In the genomic region with DNA sequence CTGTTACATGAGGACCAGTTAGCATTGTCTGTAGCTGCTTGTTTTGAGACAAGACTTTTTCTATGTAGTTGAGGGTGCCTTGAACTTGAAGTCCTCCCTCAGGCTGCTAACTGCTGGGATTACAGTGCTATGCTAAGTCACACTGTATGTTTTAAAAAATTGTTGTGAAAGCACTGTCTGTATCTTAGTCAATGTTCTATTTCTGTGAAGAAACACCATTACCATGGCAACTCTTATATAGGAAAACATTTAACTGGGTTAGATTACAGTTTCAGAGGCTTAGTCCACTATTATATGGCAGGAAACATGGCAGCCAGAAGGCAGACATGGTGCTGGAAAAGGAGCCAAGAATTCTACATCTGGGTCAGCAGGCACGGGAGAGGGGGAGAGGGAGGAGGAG, we compare ENCODE assay signal across 25 mouse cellular contexts. TPM values are rescaled to one million over a fixed set of nuclear protein-coding genes. Genes with fewer than 3 reads are reported as not detected.
DNase-seq lines count a peak whose midpoint lies in the region; ATAC-seq and TF ChIP-seq lines count a peak whose summit lies in the region.
"Had no signal": no experiment of that assay in that cellular context is flagged by ENCODE, and none has a peak within 500 bp of the region (broad histone marks: within the 10 kb centered on the region; RNA-seq: fewer than 3 reads in every experiment).

No protein-coding gene starts in this region.

- ATAC-seq in forebrain, postnatal 0 days = peak; percentile 81
- ATAC-seq in forebrain, embryonic 15.5 days (replicated peaks) = no peak
- ATAC-seq in CD4-positive, CD25-positive, alpha-beta regulatory T cell, adult 4 months = no peak
- ATAC-seq: inflammation-experienced regulatory T-cells, adult 6 months; intestine, embryonic 16.5 days; Patski had no signal

- H3K36me3 ChIP-seq in forebrain, postnatal 0 days (ENCODE audit: insufficient read depth) = no peaks in the 10 kb centered on the region
- H3K36me3 ChIP-seq in forebrain, embryonic 15.5 days = no peaks in the 10 kb centered on the region
- H3K36me3 ChIP-seq: hindbrain, embryonic 15.5 days had no signal

- 24% methylated on average over 1 of the region's 1 CpGs for WGBS in forebrain, postnatal 0 days
- 14% methylated on average over 1 of the region's 1 CpGs for WGBS in forebrain, embryonic 15.5 days

- H3K9me3 ChIP-seq in forebrain, postnatal 0 days (ENCODE audit: low read length) = no peaks in the 10 kb centered on the region
- H3K9me3 ChIP-seq in forebrain, embryonic 15.5 days = no peaks in the 10 kb centered on the region
- H3K9me3 ChIP-seq: embryonic facial prominence, embryonic 10.5 days; embryonic facial prominence, embryonic 13.5 days; hindbrain, embryonic 12.5 days; hindbrain, embryonic 15.5 days had no signal

- TF ChIP-seq CTCF in forebrain, postnatal 0 days (IDR thresholded peaks at IDR 0.05; ENCODE audit: low read depth) = no peak
- TF ChIP-seq CTCF in left cerebral cortex, adult 2 months (IDR thresholded peaks at IDR 0.05) = no peak

- peak overlapping the region; percentile 21; the same call in 1 of the 2 replicates for H3K27ac ChIP-seq in forebrain, postnatal 0 days (ENCODE audit: low read depth, low read length)
- no peak overlapping the region for H3K27ac ChIP-seq in forebrain, embryonic 15.5 days (replicated peaks)
- peak overlapping the region; percentile 57; the same call in 1 of the 2 replicates for H3K27ac ChIP-seq in left cerebral cortex, adult 2 months
- H3K27ac ChIP-seq: embryonic facial prominence, embryonic 10.5 days; gastrocnemius, adult 2 months; hindbrain, embryonic 12.5 days; hindbrain, embryonic 15.5 days had no signal

- no peak overlapping the region for H3K4me2 ChIP-seq in forebrain, postnatal 0 days (ENCODE audit: low read depth)
- no peak overlapping the region for H3K4me2 ChIP-seq in forebrain, embryonic 15.5 days (replicated peaks)
- H3K4me2 ChIP-seq: embryonic facial prominence, embryonic 13.5 days; heart, embryonic 11.5 days; hindbrain, embryonic 12.5 days; hindbrain, embryonic 15.5 days had no signal

- H3K4me3 ChIP-seq in forebrain, postnatal 0 days (ENCODE audit: low read depth, low read length) = no peak overlapping the region
- no peak overlapping the region for H3K4me3 ChIP-seq in forebrain, embryonic 15.5 days
- H3K4me3 ChIP-seq in left cerebral cortex, adult 2 months = no peak overlapping the region
- H3K4me3 ChIP-seq: embryonic facial prominence, embryonic 10.5 days; embryonic facial prominence, embryonic 13.5 days; erythroblast, embryonic 14.5 days; gastrocnemius, adult 2 months; hindbrain, embryonic 12.5 days; hindbrain, embryonic 15.5 days had no signal

- H3K27me3 ChIP-seq in forebrain, postnatal 0 days (ENCODE audit: insufficient read depth, low read length) = no peaks in the 10 kb centered on the region
- no peaks in the 10 kb centered on the region for H3K27me3 ChIP-seq in forebrain, embryonic 15.5 days
- H3K27me3 ChIP-seq: embryonic facial prominence, embryonic 13.5 days; hindbrain, embryonic 12.5 days; hindbrain, embryonic 15.5 days; Patski had no signal

- intact Hi-C loops in left cerebral cortex, adult 2 months (cut with DNase I) = no loop called here
- intact Hi-C loops in left cerebral cortex, postnatal 36 days (cut with DNase I) = no loop called here

- no peaks in the 10 kb centered on the region for H3K4me1 ChIP-seq in forebrain, postnatal 0 days (ENCODE audit: insufficient read depth)
- peaks cover 13% of the 10 kb centered on the region; the same call in 1 of the 2 replicates for H3K4me1 ChIP-seq in forebrain, embryonic 15.5 days
- H3K4me1 ChIP-seq: embryonic facial prominence, embryonic 10.5 days; embryonic facial prominence, embryonic 13.5 days; hindbrain, embryonic 12.5 days; hindbrain, embryonic 15.5 days had no signal

- no peak overlapping the region for H3K9ac ChIP-seq in forebrain, postnatal 0 days
- H3K9ac ChIP-seq in forebrain, embryonic 15.5 days (replicated peaks) = no peak overlapping the region
- H3K9ac ChIP-seq: embryonic facial prominence, embryonic 13.5 days; hindbrain, embryonic 12.5 days; hindbrain, embryonic 15.5 days had no signal

- DNase-seq in forebrain, postnatal 0 days = peak; percentile 14
- DNase-seq in left cerebral cortex, adult 2 months (ENCODE audit: extremely low spot score in 1 of 2, low spot score in 2 of 2) = no peak
- DNase-seq in left cerebral cortex, postnatal 36 days (ENCODE audit: low spot score in 2 of 2) = no peak
- DNase-seq in NIH3T3 (ENCODE audit: low read depth) = peak; percentile 16
- DNase-seq in brain, adult 2 months (ENCODE audit: low read depth, low spot score) = peak; percentile 56
- DNase-seq in left cerebral cortex, adult 18-20 months (ENCODE audit: low spot score in 2 of 2) = no peak
- DNase-seq: adrenal gland, postnatal 10 days; adrenal gland, postnatal 36 days; cerebellum, adult 11-12 months; cerebellum, adult 8-10 months; cerebellum, postnatal 36 days; embryo, embryonic 11 days; gastrocnemius, adult 2 months; gastrocnemius, postnatal 14 days had no signal

RNA-seq across cellular contexts. Expression of a gene that starts 40.8 kb away (rescaled TPM):
- 64.1 and 72.0 TPM in 2 replicates for total RNA-seq in forebrain, postnatal 0 days (2014; rRNA removed)
- 8.5 and 11.8 TPM in 2 replicates for polyA plus RNA-seq in forebrain, postnatal 0 days (2015; fragmentation: Nextera tagmentation; extraction: Ambion mirVana)
- 16.5 and 17.5 TPM in 2 replicates for polyA plus RNA-seq in forebrain, embryonic 15.5 days (2015; fragmentation: Nextera tagmentation; extraction: Ambion mirVana)
- total RNA-seq in left cerebral cortex, adult 2 months (2021) = 10 to 100 TPM; 69.5 to 75.5 TPM
- 10 to 100 TPM; 72.7 to 75.4 TPM for total RNA-seq in left cerebral cortex, postnatal 36 days (2021)
- not detected for polyA plus RNA-seq in CD4-positive, CD25-positive, alpha-beta regulatory T cell, adult 4 months (2017; shearing (Covaris generic))
- total RNA-seq in left cerebral cortex, adult 18-20 months (2021) = 10 to 100 TPM; 62.0 to 65.5 TPM
- polyA plus RNA-seq: erythroblast, embryonic 14.5 days had no signal

Comparison
In these comparisons a context has a peak if more than half of its experiments do, and no peak if none do; other contexts are left out.
1. DNase-seq: peak in forebrain, postnatal 0 days (single experiment), NIH3T3 (single experiment) and brain, adult 2 months (single experiment); none in left cerebral cortex, adult 2 months (0 of 2), left cerebral cortex, postnatal 36 days (0 of 2) and left cerebral cortex, adult 18-20 months (0 of 2).